Mouse (Mus musculus): Measurements from ENCODE around the gene Gm19402. TPM values are rescaled to one million over a fixed set of nuclear protein-coding genes. Genes with fewer than 3 reads are reported as not detected.
"Not testable (repeated sequence)": the region's sequence is repeated elsewhere in the genome, so short reads cannot be mapped to it uniquely, and the experiment has no call there.

The Gm19402 gene
- not detected in 2 replicates for polyA plus RNA-seq (2014; fragmentation: Nextera tagmentation; extraction: Ambion mirVana)

DNA sequence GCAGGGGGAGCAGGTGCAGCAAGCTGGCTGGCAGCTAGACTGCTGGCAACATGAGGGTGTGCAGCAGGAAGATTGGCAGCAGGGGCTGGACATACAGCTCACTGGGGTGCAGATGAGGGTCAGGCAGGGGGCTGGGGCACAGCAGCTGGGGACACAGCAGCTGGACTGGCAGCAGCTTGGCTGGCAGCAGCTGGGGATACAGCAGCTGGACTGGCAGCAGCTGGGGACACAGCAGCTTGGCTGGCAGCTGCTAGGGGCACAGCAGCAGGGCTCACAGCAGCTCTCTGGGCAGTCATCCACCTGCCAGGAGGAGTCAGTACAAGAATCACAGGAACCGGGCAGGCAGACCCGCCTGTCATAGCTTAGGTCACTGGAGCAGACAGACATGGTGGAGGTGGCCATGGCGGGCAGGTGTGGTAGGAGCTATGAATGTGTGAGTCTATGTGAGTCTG, at the start of gene Gm19402:
Gene Gm19402, minus strand, starts transcription at position 402 of the 452 bp plus-strand sequence.
- H3K4me2 ChIP-seq (ENCODE audit: low read depth, low read length); H3K36me3 ChIP-seq (replicated peaks; ENCODE audit: control insufficient read depth, insufficient read depth, low read depth, low read length); H3K9ac ChIP-seq (replicated peaks; ENCODE audit: low read length); H3K9me3 ChIP-seq (replicated peaks; ENCODE audit: control insufficient read depth, low read length); H3K27ac ChIP-seq (replicated peaks; ENCODE audit: low read depth, low read length); H3K4me1 ChIP-seq (ENCODE audit: control insufficient read depth, insufficient read depth, low read length); H3K4me3 ChIP-seq (ENCODE audit: low read depth, low read length); ATAC-seq (replicated peaks; ENCODE audit: insufficient number of reproducible peaks, low FRiP score, low TSS enrichment, low read depth); DNase-seq (ENCODE audit: low spot score): not testable (repeated sequence)
- H3K27me3 ChIP-seq (ENCODE audit: control insufficient read depth, insufficient read depth, low read length), result peaks cover 25% of the 10 kb centered on the region
- 77% methylated on average over 3 of the region's 3 CpGs for WGBS

- ATAC-seq (replicated peaks; ENCODE audit: insufficient number of reproducible peaks, low FRiP score, low TSS enrichment, low read depth), result no peak
- H3K27ac ChIP-seq (replicated peaks; ENCODE audit: low read depth, low read length), result no peak overlapping the region
Observed at GRCm38 (mm10) chr10:77738929-77739328, 48.4 kb upstream of the Gm19402 start.

DNA sequence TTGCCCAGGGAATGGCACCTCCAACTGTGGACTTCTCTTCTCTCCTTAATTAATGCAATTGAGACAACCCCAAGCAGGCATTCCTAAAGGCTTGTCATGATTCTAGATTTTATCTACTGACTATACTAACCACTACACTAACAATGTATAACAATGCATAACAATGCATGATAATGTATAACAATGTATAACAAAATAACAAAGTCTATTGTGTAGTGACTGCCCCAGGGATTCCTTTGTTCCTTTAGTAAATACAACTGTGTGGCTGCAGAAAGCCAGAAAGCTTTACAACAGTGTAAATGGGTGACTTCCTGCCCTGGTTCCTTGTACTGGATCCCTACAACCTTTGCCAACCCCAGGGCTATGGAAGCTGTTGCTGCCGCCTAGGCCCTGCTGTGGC, 45.4 kb upstream of the Gm19402 start:
- H3K9ac ChIP-seq (replicated peaks; ENCODE audit: low read length), result no peak overlapping the region
- H3K27me3 ChIP-seq (ENCODE audit: control insufficient read depth, insufficient read depth, low read length), result no peaks in the 10 kb centered on the region
- 100% methylated on average over 1 of the region's 1 CpGs for WGBS
- ATAC-seq (replicated peaks; ENCODE audit: insufficient number of reproducible peaks, low FRiP score, low TSS enrichment, low read depth), result no peak
- no peak for DNase-seq (ENCODE audit: low spot score)
- H3K4me3 ChIP-seq (ENCODE audit: low read depth, low read length), result no peak overlapping the region
- H3K36me3 ChIP-seq (replicated peaks; ENCODE audit: control insufficient read depth, insufficient read depth, low read depth, low read length), result no peaks in the 10 kb centered on the region
- no peak overlapping the region for H3K4me2 ChIP-seq (ENCODE audit: low read depth, low read length)
- no peak overlapping the region for H3K27ac ChIP-seq (replicated peaks; ENCODE audit: low read depth, low read length)
- no peaks in the 10 kb centered on the region for H3K9me3 ChIP-seq (replicated peaks; ENCODE audit: control insufficient read depth, low read length)
- no peaks in the 10 kb centered on the region for H3K4me1 ChIP-seq (ENCODE audit: control insufficient read depth, insufficient read depth, low read length)

More at GRCm38 (mm10) chr10:77738929-77739328, 48.4 kb upstream of the Gm19402 start:
- H3K9ac ChIP-seq (replicated peaks; ENCODE audit: low read length), result no peak overlapping the region
- no peak for DNase-seq (ENCODE audit: low spot score)
- H3K36me3 ChIP-seq (replicated peaks; ENCODE audit: control insufficient read depth, insufficient read depth, low read depth, low read length), result no peaks in the 10 kb centered on the region
- H3K4me1 ChIP-seq (ENCODE audit: control insufficient read depth, insufficient read depth, low read length), result no peaks in the 10 kb centered on the region
- H3K27me3 ChIP-seq (ENCODE audit: control insufficient read depth, insufficient read depth, low read length), result no peaks in the 10 kb centered on the region
- H3K4me2 ChIP-seq (ENCODE audit: low read depth, low read length), result no peak overlapping the region
- 86% methylated on average over 4 of the region's 4 CpGs for WGBS
- H3K9me3 ChIP-seq (replicated peaks; ENCODE audit: control insufficient read depth, low read length), result no peaks in the 10 kb centered on the region
- no peak overlapping the region for H3K4me3 ChIP-seq (ENCODE audit: low read depth, low read length)

DNA sequence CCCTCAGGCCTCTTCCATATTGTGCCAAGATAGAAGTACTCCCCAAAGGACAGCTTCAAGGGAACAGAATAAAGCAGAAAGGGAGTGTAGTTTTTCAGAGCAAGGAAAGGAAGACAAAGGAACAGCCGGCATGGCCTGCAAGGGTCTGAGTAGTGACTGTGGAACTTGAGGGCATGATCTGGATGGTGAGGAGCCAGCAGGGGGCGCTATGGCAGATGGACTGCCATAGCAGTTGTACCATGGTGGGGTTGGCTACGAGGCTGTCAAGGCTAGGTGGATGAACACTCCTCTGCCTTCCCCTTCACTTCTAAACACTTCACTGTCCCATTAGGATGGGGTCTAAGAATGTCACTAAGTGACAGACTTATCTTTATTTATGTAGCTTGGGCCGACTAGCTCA, 38.7 kb upstream of the Gm19402 start:
- H3K27me3 ChIP-seq (ENCODE audit: control insufficient read depth, insufficient read depth, low read length), result no peaks in the 10 kb centered on the region
- no peaks in the 10 kb centered on the region for H3K36me3 ChIP-seq (replicated peaks; ENCODE audit: control insufficient read depth, insufficient read depth, low read depth, low read length)
- 60% methylated on average over 4 of the region's 4 CpGs for WGBS
- no peak for DNase-seq (ENCODE audit: low spot score)
- no peak overlapping the region for H3K4me3 ChIP-seq (ENCODE audit: low read depth, low read length)
- no peaks in the 10 kb centered on the region for H3K9me3 ChIP-seq (replicated peaks; ENCODE audit: control insufficient read depth, low read length)
- H3K4me1 ChIP-seq (ENCODE audit: control insufficient read depth, insufficient read depth, low read length), result no peaks in the 10 kb centered on the region
- ATAC-seq (replicated peaks; ENCODE audit: insufficient number of reproducible peaks, low FRiP score, low TSS enrichment, low read depth), result no peak
- no peak overlapping the region for H3K4me2 ChIP-seq (ENCODE audit: low read depth, low read length)
- no peak overlapping the region for H3K9ac ChIP-seq (replicated peaks; ENCODE audit: low read length)
- no peak overlapping the region for H3K27ac ChIP-seq (replicated peaks; ENCODE audit: low read depth, low read length)

DNA sequence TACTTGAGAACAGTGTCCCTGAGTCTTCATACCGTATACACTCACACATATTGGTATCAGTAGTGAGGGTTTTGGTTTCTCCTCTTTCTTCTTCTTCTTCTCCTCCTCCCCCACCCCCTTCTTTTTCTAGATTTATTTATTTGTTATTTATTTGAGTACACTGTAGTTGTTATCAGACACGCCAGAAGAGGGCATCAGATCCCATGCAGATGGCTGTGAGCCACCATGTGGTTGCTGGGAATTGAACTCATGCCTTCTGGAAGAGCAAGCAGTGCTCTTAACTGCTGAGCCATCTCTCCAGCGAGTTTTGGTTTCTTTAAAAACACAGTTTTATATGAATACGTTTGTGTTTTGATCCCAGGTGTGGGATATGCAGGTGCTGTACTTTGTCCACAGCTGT, 37.7 kb upstream of the Gm19402 start:
- no peaks in the 10 kb centered on the region for H3K36me3 ChIP-seq (replicated peaks; ENCODE audit: control insufficient read depth, insufficient read depth, low read depth, low read length)
- no peak overlapping the region for H3K4me2 ChIP-seq (ENCODE audit: low read depth, low read length)
- no peaks in the 10 kb centered on the region for H3K27me3 ChIP-seq (ENCODE audit: control insufficient read depth, insufficient read depth, low read length)
- H3K9me3 ChIP-seq (replicated peaks; ENCODE audit: control insufficient read depth, low read length), result no peaks in the 10 kb centered on the region
- no peak overlapping the region for H3K4me3 ChIP-seq (ENCODE audit: low read depth, low read length)
- no peak overlapping the region for H3K27ac ChIP-seq (replicated peaks; ENCODE audit: low read depth, low read length)
- no peak overlapping the region for H3K9ac ChIP-seq (replicated peaks; ENCODE audit: low read length)
- WGBS, result 59% methylated on average over 4 of the region's 4 CpGs
- DNase-seq (ENCODE audit: low spot score), result no peak
- no peak for ATAC-seq (replicated peaks; ENCODE audit: insufficient number of reproducible peaks, low FRiP score, low TSS enrichment, low read depth)
- H3K4me1 ChIP-seq (ENCODE audit: control insufficient read depth, insufficient read depth, low read length), result no peaks in the 10 kb centered on the region

DNA sequence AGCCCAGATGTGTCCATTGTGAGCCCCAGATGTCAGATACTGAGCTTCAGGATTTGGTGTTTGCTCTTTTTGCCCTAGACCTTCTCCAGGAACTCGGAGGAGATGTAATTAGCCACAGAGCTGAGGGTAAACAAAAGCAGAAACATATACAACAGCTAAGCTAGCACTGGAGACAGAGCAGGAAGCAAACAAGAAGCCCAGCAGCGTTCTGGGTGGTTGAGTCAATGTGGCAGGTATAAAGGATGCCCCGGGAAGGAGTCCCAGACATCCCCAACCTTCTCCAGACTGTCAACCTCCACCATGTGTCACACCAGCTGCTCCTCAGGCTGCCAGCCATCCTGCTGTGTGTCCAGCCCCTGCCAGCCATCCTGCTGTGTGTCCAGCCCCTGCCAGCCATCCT, 35.6 kb upstream of the Gm19402 start, which contains the start of gene Gm10100:
Gene Gm10100, plus strand, starts transcription at position 301 of the 400 bp plus-strand sequence.
- Histone ChIP-seq H3K9ac (replicated peaks; ENCODE audit: low read length) (no peak within 1 kb of the TSS), H3K4me1 (ENCODE audit: control insufficient read depth, insufficient read depth, low read length) (no peaks in the 10 kb centered on the region), H3K27ac (replicated peaks; ENCODE audit: low read depth, low read length) (no peak within 1 kb of the TSS), H3K9me3 (replicated peaks; ENCODE audit: control insufficient read depth, low read length) (no peaks in the 10 kb centered on the region), H3K4me3 (ENCODE audit: low read depth, low read length) (no peak within 1 kb of the TSS), H3K4me2 (ENCODE audit: low read depth, low read length) (no peak within 1 kb of the TSS), H3K36me3 (replicated peaks; ENCODE audit: control insufficient read depth, insufficient read depth, low read depth, low read length) (no peaks in the 10 kb centered on the region), H3K27me3 (ENCODE audit: control insufficient read depth, insufficient read depth, low read length) (no peaks in the 10 kb centered on the region)
- DNase-seq (ENCODE audit: low spot score) (no peak), ATAC-seq (replicated peaks; ENCODE audit: insufficient number of reproducible peaks, low FRiP score, low TSS enrichment, low read depth) (no peak)
- WGBS, result 39% methylated on average over 3 of the region's 3 CpGs

DNA sequence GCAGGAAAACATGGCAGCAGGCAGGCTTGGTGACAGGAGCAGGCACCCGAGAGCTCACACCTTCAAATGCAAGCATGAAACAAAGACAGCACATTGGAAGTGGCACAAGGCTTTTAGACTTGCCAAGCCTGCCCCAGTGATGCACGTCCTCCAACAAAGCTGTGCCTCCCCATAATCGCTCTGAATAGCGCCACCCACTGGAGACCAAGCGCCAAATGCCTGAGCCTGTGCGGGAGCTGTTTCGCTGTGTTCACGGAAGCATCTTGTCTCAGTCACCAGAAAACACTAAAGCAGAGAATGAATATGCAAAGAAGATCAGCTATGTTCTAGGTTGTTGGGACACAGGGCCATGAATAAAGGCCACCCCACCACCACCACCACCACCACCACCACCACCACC, 34.3 kb upstream of the Gm19402 start:
- ATAC-seq (replicated peaks; ENCODE audit: insufficient number of reproducible peaks, low FRiP score, low TSS enrichment, low read depth), result no peak
- Histone ChIP-seq H3K4me1 (ENCODE audit: control insufficient read depth, insufficient read depth, low read length) (no peaks in the 10 kb centered on the region), H3K4me3 (ENCODE audit: low read depth, low read length) (no peak overlapping the region)

GRCm38 (mm10) chr10:77720299-77720698, 29.7 kb upstream of the Gm19402 start, which contains the start of gene Krtap12-1:
Gene Krtap12-1, plus strand, starts transcription at chr10:77720599.
- not testable (repeated sequence) for H3K9me3 ChIP-seq (replicated peaks; ENCODE audit: control insufficient read depth, low read length); H3K9ac ChIP-seq (replicated peaks; ENCODE audit: low read length); H3K27ac ChIP-seq (replicated peaks; ENCODE audit: low read depth, low read length); H3K4me1 ChIP-seq (ENCODE audit: control insufficient read depth, insufficient read depth, low read length); H3K4me2 ChIP-seq (ENCODE audit: low read depth, low read length); H3K4me3 ChIP-seq (ENCODE audit: low read depth, low read length); DNase-seq (ENCODE audit: low spot score); H3K36me3 ChIP-seq (replicated peaks; ENCODE audit: control insufficient read depth, insufficient read depth, low read depth, low read length); H3K27me3 ChIP-seq (ENCODE audit: control insufficient read depth, insufficient read depth, low read length); ATAC-seq (replicated peaks; ENCODE audit: insufficient number of reproducible peaks, low FRiP score, low TSS enrichment, low read depth)
- WGBS, result 81% methylated on average over 1 of the region's 1 CpGs

More for the DNA sequence above, 34.3 kb upstream of the Gm19402 start:
- Histone ChIP-seq H3K27ac (replicated peaks; ENCODE audit: low read depth, low read length) (no peak overlapping the region), H3K9ac (replicated peaks; ENCODE audit: low read length) (no peak overlapping the region), H3K27me3 (ENCODE audit: control insufficient read depth, insufficient read depth, low read length) (no peaks in the 10 kb centered on the region), H3K9me3 (replicated peaks; ENCODE audit: control insufficient read depth, low read length) (no peaks in the 10 kb centered on the region), H3K4me2 (ENCODE audit: low read depth, low read length) (no peak overlapping the region), H3K36me3 (replicated peaks; ENCODE audit: control insufficient read depth, insufficient read depth, low read depth, low read length) (no peaks in the 10 kb centered on the region)
- WGBS, result 76% methylated on average over 8 of the region's 8 CpGs
- no peak for DNase-seq (ENCODE audit: low spot score)
